Mouse (Mus musculus) erythroblast, embryonic 14.5 days (primary cell): Measurements from ENCODE around the gene Map3k20.

Experiments
- GATA1 ChIP-seq: IDR thresholded peaks from 2 replicates; pipeline ENCODE4 v1.6.1; 2012; ENCODE audit warnings: low read length, inconsistent platforms, mixed read lengths
- TAL1 ChIP-seq: IDR thresholded peaks from 3 replicates; pipeline ENCODE4 v1.6.1; 2012; ENCODE audit warnings: low read length, inconsistent platforms, mixed read lengths

DNA sequence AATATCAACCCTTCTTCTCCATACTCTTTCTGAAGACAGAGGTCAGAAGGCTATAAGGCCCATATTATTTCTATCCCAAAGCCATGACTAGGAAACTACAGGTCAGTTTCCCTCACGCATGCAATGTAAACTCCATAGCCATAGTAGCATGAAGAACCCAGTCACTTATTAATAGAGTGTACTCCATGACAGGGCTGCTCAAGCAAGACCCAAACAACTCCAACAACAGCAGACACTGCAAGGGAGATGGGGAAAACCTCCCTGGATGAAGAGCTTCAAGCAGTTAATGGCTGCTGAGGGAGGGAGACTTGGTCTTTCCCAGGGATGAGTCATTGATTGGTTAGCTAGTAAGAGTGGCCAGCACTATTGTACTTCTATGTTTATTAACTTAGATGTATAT, 78.0 kb downstream of the Map3k20 start:
- TF ChIP-seq GATA1 (no peak), TAL1 (no peak)
